Mouse (Mus musculus): ENCODE data around the gene Rab10.

GRCm38 (mm10) chr12:3347682-3348081, 37.9 kb upstream of the Rab10 start:
- TF ChIP-seq CTCF (IDR thresholded peaks at IDR 0.05; ENCODE audit: insufficient read depth, low read depth, low read length) (no peak), POLR2A (IDR thresholded peaks at IDR 0.05; ENCODE audit: insufficient read depth, low read depth, low read length) (no peak)

Measured in olfactory bulb, adult 2 months (tissue).